Mouse (Mus musculus): Measurements from ENCODE around the gene Cnnm2. TPM values are rescaled to one million over a fixed set of nuclear protein-coding genes. Genes with fewer than 3 reads are reported as not detected.
A peak's percentile ranks its signal among the peaks of the same experiment; 100 is the strongest.

Cnnm2 gene
- polyA plus RNA-seq, 1 experiment, result 16.0 TPM

DNA sequence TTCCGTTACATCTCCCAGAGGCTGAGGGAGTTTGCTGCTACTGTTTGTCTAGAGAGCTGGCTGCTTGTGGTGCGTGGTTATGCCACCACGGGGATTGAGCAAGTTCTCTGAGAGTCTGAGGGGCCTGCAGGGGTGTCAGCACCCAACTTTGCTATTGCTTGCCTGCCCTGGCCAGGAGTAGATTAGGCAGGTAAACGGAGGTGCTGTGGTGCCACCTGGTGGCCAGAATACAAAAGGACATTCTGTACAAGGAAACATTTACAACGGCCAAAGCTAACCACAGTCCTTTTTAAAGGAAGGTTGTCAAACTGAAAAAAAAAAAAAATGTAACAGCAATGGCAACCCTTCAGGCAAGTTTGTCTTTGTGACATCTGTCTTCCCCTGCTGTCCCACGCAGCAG, 108.1 kb downstream of the Cnnm2 start:
- H3K4me3 ChIP-seq (ENCODE audit: insufficient read depth, low read length), result no peak overlapping the region
- TF ChIP-seq POLR2A (IDR thresholded peaks at IDR 0.05; ENCODE audit: borderline replicate concordance, low read depth, low read length) (no peak), CTCF (IDR thresholded peaks at IDR 0.05; ENCODE audit: low read depth, low read length) (peak; percentile 81)
- H3K4me1 ChIP-seq (ENCODE audit: control insufficient read depth, insufficient read depth, low read length), result peaks cover 9% of the 10 kb centered on the region
- H3K27ac ChIP-seq (ENCODE audit: insufficient read depth, low read depth, low read length), result no peak overlapping the region

DNA sequence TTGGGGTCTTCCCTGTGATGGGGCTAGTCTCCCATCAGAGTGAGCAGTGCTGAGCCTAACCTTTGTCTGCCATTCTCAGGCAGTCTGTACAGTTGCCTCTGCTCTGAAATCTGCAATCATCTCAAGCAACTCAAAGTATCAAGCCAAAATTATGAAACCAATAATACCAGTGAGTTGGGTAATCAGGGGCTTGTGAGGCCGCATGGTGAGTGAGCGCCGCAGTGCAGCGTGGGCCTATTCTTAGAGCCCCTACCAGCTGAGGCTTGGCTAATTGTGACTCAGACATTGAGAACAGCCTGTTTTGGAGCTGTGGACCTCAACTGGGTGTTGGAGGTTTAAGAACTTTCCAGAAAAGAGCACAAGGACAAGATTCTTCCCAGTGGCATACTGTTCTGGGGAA, 109.7 kb downstream of the Cnnm2 start:
- H3K4me1 ChIP-seq (ENCODE audit: control insufficient read depth, insufficient read depth, low read length), result peaks cover 5% of the 10 kb centered on the region; the same call in 1 of the 2 replicates
- TF ChIP-seq CTCF (IDR thresholded peaks at IDR 0.05; ENCODE audit: low read depth, low read length), result no peak
- TF ChIP-seq POLR2A (IDR thresholded peaks at IDR 0.05; ENCODE audit: borderline replicate concordance, low read depth, low read length), result no peak
- no peak overlapping the region for H3K4me3 ChIP-seq (ENCODE audit: insufficient read depth, low read length)
- no peak overlapping the region for H3K27ac ChIP-seq (ENCODE audit: insufficient read depth, low read depth, low read length)

- Histone ChIP-seq H3K27ac (ENCODE audit: insufficient read depth, low read depth, low read length) (no peak overlapping the region), H3K4me3 (ENCODE audit: insufficient read depth, low read length) (no peak overlapping the region)
Measured at GRCm38 (mm10) chr19:46871651-46872050, 110.3 kb downstream of the Cnnm2 start.

DNA sequence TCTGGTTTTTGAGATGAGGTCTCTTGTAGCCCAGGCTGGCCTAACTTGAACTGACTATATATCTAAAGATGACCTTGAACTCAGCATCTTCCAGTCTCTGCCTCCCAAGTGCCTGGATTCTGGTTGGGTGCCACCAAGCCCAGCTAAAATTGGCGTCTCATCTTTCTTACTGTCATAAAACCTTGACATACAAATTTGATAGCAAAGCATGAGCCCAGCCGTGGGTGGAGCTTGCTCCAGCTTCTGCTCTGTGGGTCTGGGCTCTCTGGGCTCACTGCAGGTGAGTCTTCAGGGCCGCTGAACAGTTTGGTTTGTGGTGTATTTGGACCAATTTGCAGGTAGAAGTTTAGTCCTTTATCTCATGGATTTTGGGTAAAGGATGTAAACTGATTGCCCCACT, 112.5 kb downstream of the Cnnm2 start:
- no peak overlapping the region for H3K4me3 ChIP-seq (ENCODE audit: insufficient read depth, low read length)
- H3K27ac ChIP-seq (ENCODE audit: insufficient read depth, low read depth, low read length), result no peak overlapping the region
- no peak for TF ChIP-seq POLR2A (IDR thresholded peaks at IDR 0.05; ENCODE audit: borderline replicate concordance, low read depth, low read length)
- TF ChIP-seq CTCF (IDR thresholded peaks at IDR 0.05; ENCODE audit: low read depth, low read length), result no peak
- H3K4me1 ChIP-seq (ENCODE audit: control insufficient read depth, insufficient read depth, low read length), result peaks cover 5% of the 10 kb centered on the region; the same call in 1 of the 2 replicates

More at GRCm38 (mm10) chr19:46871651-46872050, 110.3 kb downstream of the Cnnm2 start:
- peaks cover 5% of the 10 kb centered on the region; the same call in 1 of the 2 replicates for H3K4me1 ChIP-seq (ENCODE audit: control insufficient read depth, insufficient read depth, low read length)
- TF ChIP-seq CTCF (IDR thresholded peaks at IDR 0.05; ENCODE audit: low read depth, low read length) (no peak), POLR2A (IDR thresholded peaks at IDR 0.05; ENCODE audit: borderline replicate concordance, low read depth, low read length) (no peak)

GRCm38 (mm10) chr19:46875790-46876189, 114.4 kb downstream of the Cnnm2 start:
- TF ChIP-seq CTCF (IDR thresholded peaks at IDR 0.05; ENCODE audit: low read depth, low read length) (peak; percentile 71), POLR2A (IDR thresholded peaks at IDR 0.05; ENCODE audit: borderline replicate concordance, low read depth, low read length) (no peak)
- Histone ChIP-seq H3K27ac (ENCODE audit: insufficient read depth, low read depth, low read length) (no peak overlapping the region), H3K4me3 (ENCODE audit: insufficient read depth, low read length) (no peak overlapping the region), H3K4me1 (ENCODE audit: control insufficient read depth, insufficient read depth, low read length) (peaks cover 2% of the 10 kb centered on the region; the same call in 1 of the 2 replicates)

DNA sequence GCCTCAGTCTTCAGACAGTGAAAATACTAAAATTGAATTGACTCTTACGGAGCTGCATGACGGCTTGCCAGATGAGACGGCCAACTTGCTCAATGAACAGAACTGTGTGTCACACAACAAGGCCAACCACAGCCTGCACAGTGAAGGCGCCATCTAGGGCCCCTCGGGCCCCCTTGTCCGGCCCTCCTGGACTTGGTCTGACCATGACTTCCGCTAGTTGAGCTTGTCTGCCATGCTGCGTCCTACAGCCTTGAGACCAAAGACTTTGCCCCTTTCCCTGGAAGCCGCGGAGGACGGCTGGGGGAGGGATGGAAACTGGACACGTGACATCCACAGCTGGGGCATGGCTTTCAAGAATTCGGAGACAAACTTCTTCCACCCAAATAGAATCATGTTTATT, 116.5 kb downstream of the Cnnm2 start:
- no peak overlapping the region for H3K27ac ChIP-seq (ENCODE audit: insufficient read depth, low read depth, low read length)
- TF ChIP-seq POLR2A (IDR thresholded peaks at IDR 0.05; ENCODE audit: borderline replicate concordance, low read depth, low read length), result no peak
- TF ChIP-seq CTCF (IDR thresholded peaks at IDR 0.05; ENCODE audit: low read depth, low read length), result no peak

DNA sequence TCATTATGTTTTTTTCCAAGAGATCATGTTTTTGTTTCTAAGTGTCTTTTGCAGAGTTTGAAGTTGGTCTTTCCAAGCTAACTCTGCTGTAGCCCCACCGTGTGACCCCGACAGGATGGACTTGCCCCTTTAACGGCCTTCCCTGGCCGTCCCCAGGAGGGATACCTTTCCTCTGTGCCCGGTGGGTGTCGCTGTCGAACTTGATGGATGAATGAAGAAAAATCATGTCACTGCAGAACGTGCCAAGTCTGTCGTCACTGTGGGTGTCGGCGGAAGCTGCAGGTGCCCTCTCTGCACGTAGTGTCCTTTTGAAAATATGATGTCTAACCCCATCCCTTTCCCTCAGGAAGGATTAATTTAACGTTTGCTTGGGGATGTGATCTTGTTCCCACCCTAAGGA, 117.0 kb downstream of the Cnnm2 start:
- Histone ChIP-seq H3K4me1 (ENCODE audit: control insufficient read depth, insufficient read depth, low read length) (no peaks in the 10 kb centered on the region), H3K4me3 (ENCODE audit: insufficient read depth, low read length) (no peak overlapping the region), H3K27ac (ENCODE audit: insufficient read depth, low read depth, low read length) (no peak overlapping the region)
- TF ChIP-seq POLR2A (IDR thresholded peaks at IDR 0.05; ENCODE audit: borderline replicate concordance, low read depth, low read length) (no peak), CTCF (IDR thresholded peaks at IDR 0.05; ENCODE audit: low read depth, low read length) (no peak)

More for the DNA sequence above, 116.5 kb downstream of the Cnnm2 start:
- H3K4me3 ChIP-seq (ENCODE audit: insufficient read depth, low read length), result no peak overlapping the region
- H3K4me1 ChIP-seq (ENCODE audit: control insufficient read depth, insufficient read depth, low read length), result no peaks in the 10 kb centered on the region

GRCm38 (mm10) chr19:46879876-46880275, 118.5 kb downstream of the Cnnm2 start:
- no peak for TF ChIP-seq POLR2A (IDR thresholded peaks at IDR 0.05; ENCODE audit: borderline replicate concordance, low read depth, low read length)
- no peak for TF ChIP-seq CTCF (IDR thresholded peaks at IDR 0.05; ENCODE audit: low read depth, low read length)

GRCm38 (mm10) chr19:46885365-46885764, 124.0 kb downstream of the Cnnm2 start:
- Histone ChIP-seq H3K4me3 (ENCODE audit: insufficient read depth, low read length) (no peak overlapping the region), H3K4me1 (ENCODE audit: control insufficient read depth, insufficient read depth, low read length) (no peaks in the 10 kb centered on the region), H3K27ac (ENCODE audit: insufficient read depth, low read depth, low read length) (no peak overlapping the region)
- TF ChIP-seq CTCF (IDR thresholded peaks at IDR 0.05; ENCODE audit: low read depth, low read length) (no peak), POLR2A (IDR thresholded peaks at IDR 0.05; ENCODE audit: borderline replicate concordance, low read depth, low read length) (no peak)

More at GRCm38 (mm10) chr19:46879876-46880275, 118.5 kb downstream of the Cnnm2 start:
- Histone ChIP-seq H3K4me1 (ENCODE audit: control insufficient read depth, insufficient read depth, low read length) (no peaks in the 10 kb centered on the region), H3K27ac (ENCODE audit: insufficient read depth, low read depth, low read length) (no peak overlapping the region), H3K4me3 (ENCODE audit: insufficient read depth, low read length) (no peak overlapping the region)

- Histone ChIP-seq H3K4me3 (ENCODE audit: insufficient read depth, low read length) (no peak overlapping the region), H3K27ac (ENCODE audit: insufficient read depth, low read depth, low read length) (no peak overlapping the region), H3K4me1 (ENCODE audit: control insufficient read depth, insufficient read depth, low read length) (no peaks in the 10 kb centered on the region)
- no peak for TF ChIP-seq POLR2A (IDR thresholded peaks at IDR 0.05; ENCODE audit: borderline replicate concordance, low read depth, low read length)
- no peak for TF ChIP-seq CTCF (IDR thresholded peaks at IDR 0.05; ENCODE audit: low read depth, low read length)
Measured at GRCm38 (mm10) chr19:46886826-46887225, 125.4 kb downstream of the Cnnm2 start.

Measured in bone marrow macrophage, adult 2 months (primary cell).